Mouse (Mus musculus): Measurements from ENCODE around the gene 4921536K21Rik. TPM values are rescaled to one million over a fixed set of nuclear protein-coding genes. Genes with fewer than 3 reads are reported as not detected.
A peak's percentile ranks its signal among the peaks of the same experiment; 100 is the strongest.

The 4921536K21Rik gene
- under 1 TPM; 0.25 to 0.39 TPM for total RNA-seq (2021)

- intact Hi-C loops (cut with DNase I) = loop anchor here (1.0 kb wide), 1 partner anchor 19 kb away; no protein-coding TSS in a partner anchor
- DNase-seq (ENCODE audit: low spot score in 2 of 2) = peak; percentile 96 to 99
Measured at GRCm38 (mm10) chr11:3894406-3895281, at the start of gene 4921536K21Rik, which contains the start of gene Dusp18. Gene 4921536K21Rik (minus strand): TSS chr11:3895098. Gene Dusp18 (plus strand): TSS chr11:3895240.

DNA sequence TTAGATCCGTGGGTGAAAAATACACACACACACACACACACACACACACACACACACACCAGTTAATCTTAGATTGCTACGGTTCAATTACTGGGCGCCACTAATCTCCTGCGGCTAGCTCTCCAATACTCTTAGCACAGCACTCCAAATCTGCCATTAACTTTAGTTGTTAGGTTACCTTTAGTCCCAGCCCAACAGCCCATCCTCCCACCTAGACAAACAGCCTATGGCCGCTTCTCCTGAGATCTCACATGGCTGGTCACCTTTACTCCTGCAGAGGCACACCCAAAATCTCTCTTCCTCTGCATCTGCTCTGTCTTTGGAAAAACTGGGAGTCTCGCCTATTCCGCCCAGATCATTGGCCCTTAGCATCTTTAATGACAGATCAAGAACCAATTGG is 46.5 kb upstream of the 4921536K21Rik start:
- DNase-seq (ENCODE audit: low spot score in 2 of 2) = no peak
- intact Hi-C loops (cut with DNase I) = no loop called here

DNA sequence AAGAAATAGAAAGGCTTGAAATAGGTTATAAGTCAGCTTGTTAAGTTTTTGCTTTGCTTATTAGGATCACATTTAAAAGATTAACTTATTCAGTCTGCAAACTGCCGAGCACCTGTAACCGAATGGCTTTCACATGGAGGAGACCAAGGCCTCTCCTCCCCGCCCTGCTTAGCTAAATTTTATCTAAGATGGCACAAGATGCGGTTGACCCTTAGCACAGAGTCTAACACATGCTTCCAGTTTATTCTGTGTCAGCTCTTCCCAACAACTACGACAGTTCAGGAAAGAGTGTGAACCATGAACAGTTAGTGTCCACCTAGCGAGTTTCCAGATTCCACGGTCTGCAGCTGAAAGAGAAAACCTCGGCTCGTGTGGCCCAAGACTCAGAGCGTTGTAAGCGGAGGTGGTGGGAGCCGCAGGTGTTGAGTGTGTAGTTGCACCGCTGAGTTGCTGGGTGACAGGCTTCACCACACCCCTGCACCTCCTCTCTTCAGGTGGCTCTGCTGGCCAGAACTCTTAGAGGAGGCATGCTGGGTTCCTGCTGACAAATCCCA is 42.5 kb upstream of the 4921536K21Rik start:
- DNase-seq (ENCODE audit: low spot score in 2 of 2) = no peak
- intact Hi-C loops (cut with DNase I) = loop anchor here (10.0 kb wide), 1 partner anchor 473 kb away; no protein-coding TSS in a partner anchor

DNA sequence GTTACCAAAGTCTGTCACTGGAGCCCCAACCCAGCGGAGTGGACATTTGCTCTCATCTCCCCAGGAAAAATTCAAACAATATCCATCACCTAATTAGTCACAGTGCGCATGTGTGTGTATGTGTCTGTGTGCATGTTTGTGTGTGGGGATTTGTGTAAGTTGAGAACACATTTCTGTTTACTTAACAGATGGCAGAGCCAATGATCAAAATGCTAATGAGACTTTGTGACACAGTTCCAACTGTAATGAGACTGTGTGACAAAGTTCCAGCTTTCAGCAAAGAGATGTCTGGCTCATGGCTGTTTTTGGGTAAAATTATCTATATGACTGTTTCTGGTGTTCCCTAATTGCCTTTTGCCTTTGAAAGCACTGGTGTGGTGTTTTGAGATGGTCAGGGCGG is 41.4 kb upstream of the 4921536K21Rik start:
- DNase-seq (ENCODE audit: low spot score in 2 of 2) = no peak
- intact Hi-C loops (cut with DNase I) = loop anchor here (10.0 kb wide), 1 partner anchor 472 kb away; no protein-coding TSS in a partner anchor

GRCm38 (mm10) chr11:3935135-3935534 is 40.2 kb upstream of the 4921536K21Rik start:
- intact Hi-C loops (cut with DNase I) = loop anchor here (10.0 kb wide), 1 partner anchor 470 kb away; no protein-coding TSS in a partner anchor
- no peak for DNase-seq (ENCODE audit: low spot score in 2 of 2)

- DNase-seq (ENCODE audit: low spot score in 2 of 2) = no peak
- intact Hi-C loops (cut with DNase I) = loop anchor here (10.0 kb wide), 1 partner anchor 469 kb away; no protein-coding TSS in a partner anchor
Measured at GRCm38 (mm10) chr11:3933756-3934285, 38.9 kb upstream of the 4921536K21Rik start.

- intact Hi-C loops (cut with DNase I) = loop anchor here (10.0 kb wide), 1 partner anchor 467 kb away; no protein-coding TSS in a partner anchor
- peak; percentile 57 to 61 for DNase-seq (ENCODE audit: low spot score in 2 of 2)
Measured at GRCm38 (mm10) chr11:3931511-3932211, 36.8 kb upstream of the 4921536K21Rik start, which contains the start of gene Tcn2. Gene Tcn2 (minus strand): TSS chr11:3932159.

GRCm38 (mm10) chr11:3930931-3931330 is 36.0 kb upstream of the 4921536K21Rik start:
- no peak for DNase-seq (ENCODE audit: low spot score in 2 of 2)
- intact Hi-C loops (cut with DNase I) = loop anchor here (10.0 kb wide), 1 partner anchor 466 kb away; no protein-coding TSS in a partner anchor

GRCm38 (mm10) chr11:3930019-3930418 is 35.1 kb upstream of the 4921536K21Rik start:
- intact Hi-C loops (cut with DNase I) = loop anchor here (10.0 kb wide), 1 partner anchor 465 kb away; no protein-coding TSS in a partner anchor
- DNase-seq (ENCODE audit: low spot score in 2 of 2) = no peak

DNA sequence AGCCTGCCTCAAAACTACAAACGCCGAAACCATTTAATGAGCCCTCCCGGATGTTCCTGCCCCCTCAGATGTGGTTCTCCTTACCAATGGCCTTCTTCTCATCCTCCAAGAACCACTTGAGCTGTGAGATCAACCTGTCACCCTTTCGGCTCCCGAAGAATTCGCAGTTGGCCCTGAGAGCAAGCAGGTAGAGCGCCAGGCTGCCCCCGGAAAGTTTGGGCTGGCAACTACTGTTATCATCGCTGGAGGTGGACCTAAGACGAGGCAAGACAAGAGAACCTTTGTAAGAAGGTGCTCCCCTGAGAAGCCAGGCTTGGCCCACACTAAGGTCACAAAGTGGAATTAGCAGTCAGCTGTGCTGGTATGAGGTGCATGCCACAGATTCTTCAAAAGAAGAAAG is 31.0 kb upstream of the 4921536K21Rik start:
- DNase-seq (ENCODE audit: low spot score in 2 of 2) = no peak

DNA sequence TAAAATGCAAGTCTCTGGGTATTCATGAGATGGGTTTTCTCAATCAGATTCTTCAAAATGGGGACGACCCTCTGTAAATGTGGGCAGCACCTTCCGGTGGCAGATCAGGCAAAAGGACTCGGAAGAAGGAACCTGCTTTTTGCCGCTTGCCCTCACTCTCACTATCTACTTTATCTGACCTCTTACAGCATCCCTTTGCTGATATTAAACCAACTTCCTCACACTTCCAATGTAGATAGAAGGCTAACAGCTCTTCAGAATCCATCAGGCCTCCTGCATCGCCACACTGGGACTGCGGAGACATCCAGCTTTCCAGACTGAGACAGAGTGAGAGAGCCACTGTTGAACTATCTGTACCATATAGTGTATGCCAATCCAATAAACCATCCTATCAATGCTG is 27.8 kb upstream of the 4921536K21Rik start:
- no peak for DNase-seq (ENCODE audit: low spot score in 2 of 2)
- intact Hi-C loops (cut with DNase I) = loop anchor here (5.0 kb wide), 1 partner anchor 115 kb away; no protein-coding TSS in a partner anchor

More for the DNA sequence above, 31.0 kb upstream of the 4921536K21Rik start:
- intact Hi-C loops (cut with DNase I) = loop anchor here (5.0 kb wide), 1 partner anchor 36 kb away; the partner anchor contains the start of gene Pes1

DNA sequence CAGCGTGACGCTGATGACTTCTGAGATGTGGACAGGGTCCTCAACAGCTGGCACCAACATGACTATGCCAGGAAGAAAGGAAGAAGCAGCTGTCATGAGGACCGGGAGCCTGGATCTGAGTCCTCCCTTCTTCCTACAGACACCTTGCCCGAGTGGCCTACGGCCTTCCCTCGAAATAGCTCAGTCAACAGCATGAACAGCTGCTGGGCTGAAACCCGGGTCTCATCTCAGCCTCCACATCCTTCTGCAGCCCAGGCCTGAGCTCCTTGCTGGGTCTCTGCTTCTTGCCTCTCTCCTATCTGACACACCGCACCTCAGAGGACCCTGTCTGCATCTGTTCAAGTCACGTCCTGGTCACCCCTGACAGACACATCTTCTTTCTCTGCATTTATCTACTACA is 27.2 kb upstream of the 4921536K21Rik start:
- no peak for DNase-seq (ENCODE audit: low spot score in 2 of 2)
- intact Hi-C loops (cut with DNase I) = loop anchor here (5.0 kb wide), 1 partner anchor 115 kb away; no protein-coding TSS in a partner anchor

DNA sequence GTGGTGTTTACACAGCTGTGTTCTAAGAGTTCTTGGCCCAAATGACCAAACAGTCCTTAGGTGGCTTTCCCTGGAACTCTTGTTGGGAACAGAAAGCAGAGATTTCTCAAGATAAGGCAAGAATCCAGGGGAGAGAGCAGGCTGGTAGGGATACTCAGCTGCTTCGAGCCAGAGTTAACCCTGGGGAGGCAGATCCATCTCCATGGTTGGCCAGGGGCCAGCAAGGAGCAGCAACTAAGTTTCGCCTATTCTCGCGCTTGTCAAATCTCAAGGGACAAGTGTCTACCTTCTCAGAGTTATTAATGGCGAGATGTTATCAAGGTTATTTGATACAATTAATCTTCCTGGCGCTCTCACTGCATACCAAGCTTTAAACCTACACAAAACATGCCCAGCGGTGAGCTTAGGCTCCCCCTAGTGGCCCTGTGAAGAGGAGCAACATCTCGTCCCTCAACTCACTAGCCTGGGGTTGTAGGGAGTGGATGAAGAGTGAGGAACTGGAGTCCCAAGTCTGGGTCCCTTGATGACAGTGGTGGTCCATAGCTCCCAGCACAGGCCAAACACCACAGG is 26.5 kb upstream of the 4921536K21Rik start:
- DNase-seq (ENCODE audit: low spot score in 2 of 2) = peak; percentile 64 to 67
- intact Hi-C loops (cut with DNase I) = loop anchor here (5.0 kb wide), 1 partner anchor 114 kb away; no protein-coding TSS in a partner anchor

- intact Hi-C loops (cut with DNase I) = loop anchor here (5.0 kb wide), 1 partner anchor 113 kb away; no protein-coding TSS in a partner anchor
- no peak for DNase-seq (ENCODE audit: low spot score in 2 of 2)
Measured at GRCm38 (mm10) chr11:3920476-3920875, 25.6 kb upstream of the 4921536K21Rik start.

DNA sequence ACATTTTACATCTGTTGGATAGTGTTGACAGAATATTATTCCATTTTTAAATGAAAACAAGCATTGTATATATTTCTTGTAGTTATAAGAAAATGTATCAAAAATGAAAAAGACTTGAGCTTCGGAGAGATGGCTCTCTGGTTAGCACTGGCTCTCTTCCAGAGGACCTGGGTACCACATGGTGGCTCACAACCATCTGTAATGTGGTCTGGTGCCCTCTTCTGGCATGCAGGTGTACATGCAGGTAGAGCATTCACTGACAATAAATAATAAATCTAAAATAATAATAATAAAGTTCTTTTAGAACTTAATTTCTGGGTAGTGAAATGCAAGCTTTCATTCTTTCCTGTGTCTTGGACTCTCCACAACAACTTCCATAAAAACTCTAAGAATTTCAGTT is 23.8 kb upstream of the 4921536K21Rik start:
- intact Hi-C loops (cut with DNase I) = no loop called here
- no peak for DNase-seq (ENCODE audit: low spot score in 2 of 2)

DNA sequence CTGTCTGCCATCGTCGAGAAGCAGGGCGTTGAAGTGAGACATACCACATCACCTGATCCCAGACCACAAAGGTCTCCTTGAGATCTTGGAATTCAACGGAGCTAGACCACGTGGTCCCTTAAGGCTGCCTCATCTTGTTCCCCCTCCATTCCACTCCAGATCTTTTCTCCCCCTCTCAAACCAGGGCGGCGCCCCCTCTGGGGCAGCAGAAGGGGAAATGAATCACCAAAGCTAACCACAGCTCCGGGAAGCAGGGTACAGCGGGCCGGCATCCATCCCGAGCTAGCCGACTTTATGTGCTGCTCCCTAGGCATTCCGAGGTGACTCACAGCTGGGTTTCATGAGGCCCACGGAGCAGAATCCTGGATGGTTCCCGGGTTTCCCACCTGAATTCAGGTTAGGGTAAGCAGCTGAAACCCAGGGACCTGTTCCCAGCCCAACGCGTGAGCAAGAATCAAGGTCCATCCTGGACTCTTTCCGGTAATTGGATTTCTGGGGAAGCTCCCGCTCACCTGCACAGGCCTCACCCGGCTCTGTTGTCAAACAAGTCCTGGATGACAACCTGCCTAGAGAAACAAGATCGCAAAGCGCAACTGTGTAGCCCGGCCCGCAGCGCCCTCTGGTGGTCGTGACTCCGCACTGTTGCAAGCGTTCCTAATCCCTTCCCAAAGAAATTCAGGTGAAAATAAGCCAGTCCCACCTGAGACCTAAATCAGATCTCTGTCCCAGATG is 19.4 kb upstream of the 4921536K21Rik start, which contains the start of gene Slc35e4:
Gene Slc35e4, minus strand, starts transcription at position 556 of the 732 bp plus-strand sequence.
- intact Hi-C loops (cut with DNase I) = no loop called here
- DNase-seq (ENCODE audit: low spot score in 2 of 2) = peak; percentile 78 to 80

- intact Hi-C loops (cut with DNase I) = loop anchor here (1.0 kb wide), 1 partner anchor 18 kb away; the partner anchor contains the start of genes 4921536K21Rik and Dusp18
- DNase-seq (ENCODE audit: low spot score in 2 of 2) = peak; percentile 94 to 97
Measured at GRCm38 (mm10) chr11:3913316-3914108, 18.6 kb upstream of the 4921536K21Rik start.

Data from left cerebral cortex, postnatal 25 days (tissue).